Mouse (Mus musculus) spleen, embryonic (tissue): Measurements from ENCODE around the gene Mpp3.

Source experiments
- CTCF ChIA-PET: fragments of 350-600 bp; sonication (Branson Sonifier 250); formaldehyde crosslinking; loops from one replicate; lab custom pipeline; 2022; lab: Charles Lee

Mpp3 gene

GRCm38 (mm10) chr11:102040138-102040524, 11.9 kb upstream of the Mpp3 start:
- CTCF ChIA-PET, result no interaction called here

- CTCF ChIA-PET, result no interaction called here
These were observed 11.4 kb upstream of the Mpp3 start for GRCm38 (mm10) chr11:102039487-102040137.

GRCm38 (mm10) chr11:102037789-102038188, 9.5 kb upstream of the Mpp3 start:
- CTCF ChIA-PET, result no interaction called here

GRCm38 (mm10) chr11:102036336-102036735, 8.1 kb upstream of the Mpp3 start:
- CTCF ChIA-PET, result no interaction called here

- CTCF ChIA-PET, result interaction anchor here (0.7 kb wide), 1 partner anchor 1330 kb away, joined by 3 read pairs; no protein-coding TSS in a partner anchor
These were observed 7.2 kb upstream of the Mpp3 start for GRCm38 (mm10) chr11:102035456-102035960.

- CTCF ChIA-PET, result interaction anchor here (0.7 kb wide), 1 partner anchor 1331 kb away, joined by 3 read pairs; no protein-coding TSS in a partner anchor
These were observed 6.6 kb upstream of the Mpp3 start for GRCm38 (mm10) chr11:102034887-102035286.

- CTCF ChIA-PET, result no interaction called here
These were observed 4.9 kb upstream of the Mpp3 start for GRCm38 (mm10) chr11:102033055-102033591.

GRCm38 (mm10) chr11:102031149-102031548, 2.9 kb upstream of the Mpp3 start:
- CTCF ChIA-PET, result no interaction called here

GRCm38 (mm10) chr11:102029966-102030365, 1.7 kb upstream of the Mpp3 start:
- CTCF ChIA-PET, result no interaction called here

GRCm38 (mm10) chr11:102029304-102029703, 1.0 kb upstream of the Mpp3 start:
- CTCF ChIA-PET, result no interaction called here

- CTCF ChIA-PET, result no interaction called here
These were observed 772 bp downstream of the Mpp3 start for GRCm38 (mm10) chr11:102027361-102028017.

GRCm38 (mm10) chr11:102026694-102027360, 1.4 kb downstream of the Mpp3 start:
- CTCF ChIA-PET, result no interaction called here

- CTCF ChIA-PET, result no interaction called here
These were observed 2.1 kb downstream of the Mpp3 start for GRCm38 (mm10) chr11:102025991-102026660.

GRCm38 (mm10) chr11:102025354-102025753, 2.9 kb downstream of the Mpp3 start:
- CTCF ChIA-PET, result no interaction called here

- CTCF ChIA-PET, result no interaction called here
These were observed 3.4 kb downstream of the Mpp3 start for GRCm38 (mm10) chr11:102024875-102025274.

GRCm38 (mm10) chr11:102024084-102024758, 4.0 kb downstream of the Mpp3 start:
- CTCF ChIA-PET, result no interaction called here

GRCm38 (mm10) chr11:102023406-102023805, 4.9 kb downstream of the Mpp3 start:
- CTCF ChIA-PET, result no interaction called here

GRCm38 (mm10) chr11:102021196-102021595, 7.1 kb downstream of the Mpp3 start:
- CTCF ChIA-PET, result no interaction called here

- CTCF ChIA-PET, result no interaction called here
These were observed 8.5 kb downstream of the Mpp3 start for GRCm38 (mm10) chr11:102019736-102020135.

- CTCF ChIA-PET, result no interaction called here
These were observed 12.1 kb downstream of the Mpp3 start for GRCm38 (mm10) chr11:102016136-102016535.

- CTCF ChIA-PET, result no interaction called here
These were observed 12.8 kb downstream of the Mpp3 start for GRCm38 (mm10) chr11:102015472-102015871.
